Mouse (Mus musculus) myocyte (in vitro differentiated cells): ENCODE data around the gene 2300002M23Rik.

Experiments
- CEBPB ChIP-seq: IDR thresholded peaks from 2 replicates; pipeline ENCODE4 v1.6.1; 2011; ENCODE audit warnings: mild to moderate bottlenecking, moderate library complexity; ENCODE audit not compliant: poor library complexity, insufficient read depth, severe bottlenecking
- E2F4 ChIP-seq: IDR thresholded peaks from one replicate; pipeline ENCODE4 v1.6.1; 2011; ENCODE audit warnings: mild to moderate bottlenecking, control low read depth, moderate library complexity; ENCODE audit not compliant: insufficient read depth
- MAX ChIP-seq: IDR thresholded peaks from one replicate; pipeline ENCODE4 v1.6.1; 2011; ENCODE audit warnings: low read depth, mild to moderate bottlenecking, control low read depth
- MYOD1 ChIP-seq, 3 experiments: IDR thresholded peaks; one replicate each; pipeline ENCODE4 v1.6.1; 2011; ENCODE audit warnings: control low read depth in 2 of 3, low read depth in 2 of 3, mild to moderate bottlenecking in 2 of 3, moderate library complexity in 1 of 3; ENCODE audit not compliant: insufficient read length in 2 of 3, control insufficient read depth in 1 of 3
- MYOG ChIP-seq, 3 experiments: IDR thresholded peaks; one replicate each; pipeline ENCODE4 v1.6.1; 2011; ENCODE audit warnings: control low read depth in 2 of 3, low read depth in 2 of 3, mild to moderate bottlenecking in 2 of 3; ENCODE audit not compliant: insufficient read length in 2 of 3, control insufficient read depth in 1 of 3, insufficient read depth in 1 of 3
- POLR2A ChIP-seq: IDR thresholded peaks from one replicate; pipeline ENCODE4 v1.6.1; 2011; ENCODE audit warnings: low read depth, mild to moderate bottlenecking, control low read depth, moderate library complexity; ENCODE audit not compliant: insufficient read length
- POLR2AphosphoS2 ChIP-seq: IDR thresholded peaks from one replicate; pipeline ENCODE4 v1.6.1; 2011; ENCODE audit warnings: low read depth, control low read depth; ENCODE audit not compliant: insufficient read length
- REST ChIP-seq: IDR thresholded peaks from one replicate; pipeline ENCODE4 v1.6.1; 2011; ENCODE audit warnings: mild to moderate bottlenecking, control low read depth, moderate library complexity; ENCODE audit not compliant: insufficient read depth, insufficient read length
- TCF12 ChIP-seq: IDR thresholded peaks from one replicate; pipeline ENCODE4 v1.6.1; 2011; ENCODE audit warnings: mild to moderate bottlenecking, control low read depth; ENCODE audit not compliant: poor library complexity, insufficient read depth, severe bottlenecking
- TCF3 ChIP-seq: IDR thresholded peaks from one replicate; pipeline ENCODE4 v1.6.1; 2011; ENCODE audit warnings: low read depth, control low read depth; ENCODE audit not compliant: insufficient read length
- USF1 ChIP-seq: IDR thresholded peaks from one replicate; pipeline ENCODE4 v1.6.1; 2011; ENCODE audit warnings: low read depth, mild to moderate bottlenecking, control low read depth, moderate library complexity

GRCm38 (mm10) chr17:35548636-35549035, 18.6 kb upstream of the 2300002M23Rik start:
- TF ChIP-seq MAX, result no peak
- TF ChIP-seq E2F4, result no peak
- TF ChIP-seq POLR2A, result no peak
- TF ChIP-seq MYOD1 (IDR thresholded peaks at IDR 0.05; ENCODE audit: control insufficient read depth in 1 of 3, insufficient read length in 2 of 3, low read depth in 2 of 3), result no peak
- no peak for TF ChIP-seq POLR2AphosphoS2
- TF ChIP-seq TCF12, result no peak
- no peak for TF ChIP-seq CEBPB
- TF ChIP-seq MYOG (IDR thresholded peaks at IDR 0.05; ENCODE audit: control insufficient read depth in 1 of 3, insufficient read depth in 1 of 3, insufficient read length in 2 of 3, low read depth in 2 of 3), result no peak
- TF ChIP-seq USF1, result no peak
- no peak for TF ChIP-seq REST
- no peak for TF ChIP-seq TCF3
